Mouse (Mus musculus) liver, postnatal 0 days (tissue): Measurements from ENCODE around the gene Dppa4. TPM values are rescaled to one million over a fixed set of nuclear protein-coding genes. Genes with fewer than 3 reads are reported as not detected.
A peak's percentile ranks its signal among the peaks of the same experiment; 100 is the strongest.

Experiments
- ATAC-seq: fragments of 200-750 bp; cut with Nextera tagmentation; 2 replicates; pipeline ENCODE4 v1.8.0; 2017; ENCODE audit warnings: mild to moderate bottlenecking, moderate library complexity
- DNase-seq: peaks from one replicate; pipeline ENCODE4 v3.0.0-alpha.2; 2016
- H3K27ac ChIP-seq: fragments of 300-500 bp; sonication (generic); 2 replicates; pipeline ENCODE4 v1.5.1; 2014; ENCODE audit warnings: antibody characterized with exemption, moderate library complexity, mild to moderate bottlenecking, low read depth
- H3K27me3 ChIP-seq: fragments of 300-500 bp; sonication (generic); 2 replicates; pipeline ENCODE4 v1.6.1; 2014; ENCODE audit warnings: low read length, control low read depth, mixed read lengths; ENCODE audit not compliant: insufficient read depth
- H3K36me3 ChIP-seq: fragments of 300-500 bp; sonication (generic); replicated peaks from 2 replicates; pipeline ENCODE4 v1.6.1; 2014; ENCODE audit warnings: mild to moderate bottlenecking, control low read depth, low read length, moderate library complexity, mixed read lengths; ENCODE audit not compliant: insufficient read depth
- H3K4me1 ChIP-seq: fragments of 300-500 bp; sonication (generic); 2 replicates; pipeline ENCODE4 v1.6.1; 2014; ENCODE audit warnings: antibody characterized with exemption, mild to moderate bottlenecking, control low read depth; ENCODE audit not compliant: insufficient read depth
- H3K4me2 ChIP-seq: fragments of 300-500 bp; sonication (generic); 2 replicates; pipeline ENCODE4 v1.6.1; 2014; ENCODE audit warnings: low read depth, mild to moderate bottlenecking, low read length, moderate library complexity, mixed read lengths
- H3K4me3 ChIP-seq: fragments of 300-500 bp; sonication (generic); 2 replicates; pipeline ENCODE4 v1.5.1; 2014; ENCODE audit warnings: low read depth, low read length
- H3K9ac ChIP-seq: fragments of 300-500 bp; sonication (generic); replicated peaks from 2 replicates; pipeline ENCODE4 v1.6.1; 2014; ENCODE audit warnings: mild to moderate bottlenecking, moderate library complexity
- H3K9me3 ChIP-seq: fragments of 300-500 bp; sonication (generic); 2 replicates; pipeline ENCODE4 v1.6.1; 2016; ENCODE audit warnings: mild to moderate bottlenecking, control low read depth, low read length, mixed read lengths
- CTCF ChIP-seq: sonication (generic); IDR thresholded peaks from 2 replicates; pipeline ENCODE4 v1.5.1; 2016; ENCODE audit warnings: antibody characterized with exemption, low read depth
- EP300 ChIP-seq: IDR thresholded peaks from 2 replicates; pipeline ENCODE4 v1.6.1; 2016; ENCODE audit warnings: antibody characterized with exemption, low read depth, mild to moderate bottlenecking
- WGBS: fragments of 180-500 bp; shearing (Covaris S2); extraction: QIAGEN DNeasy Blood & Tissue Kit; methylation state at CpG from one replicate; pipeline ENCODE4 v1.1.7; 2014; ENCODE audit not compliant: insufficient replicate concordance; 5-methylcytosine and 5-hydroxymethylcytosine counted together
- polyA plus RNA-seq: library from polyadenylated mRNA; unstranded; fragments of >200 nt; fragmentation: Nextera tagmentation; extraction: Ambion mirVana; gene quantifications from 2 replicates; pipeline ENCODE4 v1.2.1, GENCODE M21; 2015

Gene Dppa4
- polyA plus RNA-seq, 1 experiment from 2014 or later, result not detected

GRCm38 (mm10) chr16:48315294-48315693, 31.8 kb downstream of the Dppa4 start:
- Histone ChIP-seq H3K36me3 (no peaks in the 10 kb centered on the region), H3K9ac (no peak overlapping the region), H3K4me3 (no peak overlapping the region), H3K9me3 (no peaks in the 10 kb centered on the region), H3K27me3 (no peaks in the 10 kb centered on the region), H3K27ac (no peak overlapping the region), H3K4me2 (no peak overlapping the region), H3K4me1 (no peaks in the 10 kb centered on the region)
- 82% methylated on average over 3 of the region's 3 CpGs for WGBS
- no peak for TF ChIP-seq EP300
- TF ChIP-seq CTCF, result no peak
- no peak for DNase-seq
- ATAC-seq, result no peak

GRCm38 (mm10) chr16:48320781-48321180, 37.2 kb downstream of the Dppa4 start:
- no peaks in the 10 kb centered on the region for H3K27me3 ChIP-seq
- no peaks in the 10 kb centered on the region for H3K36me3 ChIP-seq
- no peak overlapping the region for H3K4me2 ChIP-seq
- H3K27ac ChIP-seq, result no peak overlapping the region
- H3K9ac ChIP-seq, result no peak overlapping the region
- DNase-seq, result no peak
- no peak overlapping the region for H3K4me3 ChIP-seq
- 88% methylated on average over 6 of the region's 6 CpGs for WGBS
- TF ChIP-seq CTCF (peak; percentile 40), EP300 (no peak)
- no peaks in the 10 kb centered on the region for H3K4me1 ChIP-seq
- no peak for ATAC-seq
- H3K9me3 ChIP-seq, result no peaks in the 10 kb centered on the region

DNA sequence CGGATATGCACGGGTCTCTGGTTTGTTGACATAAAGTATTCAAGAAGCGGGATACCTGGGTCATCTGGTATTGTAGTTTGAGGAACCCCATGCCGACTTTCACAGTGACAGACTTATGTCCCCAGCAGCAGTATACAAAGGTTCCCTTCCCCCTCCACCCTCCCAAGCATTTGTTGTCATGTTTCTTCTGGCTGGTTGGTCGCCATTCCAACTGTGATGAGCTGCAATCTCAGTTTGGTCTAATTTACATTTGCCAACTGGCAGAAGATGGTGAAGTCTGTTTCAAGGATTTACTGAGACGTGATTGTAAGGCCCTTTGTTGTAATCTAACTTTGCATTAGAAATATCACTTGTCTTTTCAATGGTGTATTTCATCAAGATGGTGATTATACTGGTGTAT, 39.6 kb downstream of the Dppa4 start:
- no peak overlapping the region for H3K9ac ChIP-seq
- TF ChIP-seq EP300 (no peak), CTCF (no peak)
- no peaks in the 10 kb centered on the region for H3K27me3 ChIP-seq
- H3K27ac ChIP-seq, result no peak overlapping the region
- H3K9me3 ChIP-seq, result no peaks in the 10 kb centered on the region
- H3K36me3 ChIP-seq, result no peaks in the 10 kb centered on the region
- H3K4me2 ChIP-seq, result no peak overlapping the region
- WGBS, result 69% methylated on average over 6 of the region's 6 CpGs
- no peak for DNase-seq
- no peak for ATAC-seq
- H3K4me3 ChIP-seq, result no peak overlapping the region
- H3K4me1 ChIP-seq, result no peaks in the 10 kb centered on the region

DNA sequence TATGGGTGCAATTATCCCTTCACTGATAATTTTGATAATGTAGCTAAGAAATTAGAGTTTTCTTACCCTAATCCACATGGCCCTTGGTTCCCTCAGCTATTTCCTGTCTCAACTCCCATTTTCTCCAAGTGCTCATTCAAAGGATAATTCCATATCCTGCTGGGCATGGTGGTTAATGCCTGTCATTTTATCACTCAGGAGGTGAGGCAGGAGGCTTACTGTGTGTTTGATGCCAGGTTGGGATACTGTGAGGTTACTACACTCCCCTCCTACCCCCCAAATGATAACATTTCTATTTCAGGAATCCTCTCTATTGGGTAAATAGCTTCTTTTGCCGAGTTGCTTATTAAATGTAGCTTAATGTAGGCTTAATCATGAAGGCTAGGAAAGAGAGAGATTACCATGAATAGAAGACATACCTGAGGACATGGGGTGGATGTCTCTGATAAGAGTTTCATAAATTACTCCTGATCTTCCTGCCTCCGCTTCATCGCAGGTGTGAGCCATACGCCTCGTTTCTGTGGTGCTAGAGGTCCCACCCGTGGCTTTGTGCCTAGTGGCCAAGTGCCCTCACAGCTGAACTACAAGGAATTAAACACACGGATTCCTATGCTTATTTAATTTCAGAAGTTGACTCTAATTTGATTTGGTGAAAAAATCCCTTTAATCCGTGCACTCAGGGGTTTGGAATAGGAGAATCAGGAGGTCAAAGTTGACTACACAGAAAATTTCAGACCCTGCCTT, 40.2 kb downstream of the Dppa4 start:
- Histone ChIP-seq H3K27me3 (no peaks in the 10 kb centered on the region), H3K36me3 (no peaks in the 10 kb centered on the region), H3K9ac (no peak overlapping the region), H3K4me1 (no peaks in the 10 kb centered on the region), H3K4me2 (no peak overlapping the region), H3K27ac (no peak overlapping the region), H3K9me3 (no peaks in the 10 kb centered on the region), H3K4me3 (no peak overlapping the region)
- 74% methylated on average over 8 of the region's 8 CpGs for WGBS
- no peak for DNase-seq
- no peak for TF ChIP-seq CTCF
- no peak for TF ChIP-seq EP300
- ATAC-seq, result no peak

- H3K9me3 ChIP-seq, result no peaks in the 10 kb centered on the region
- 50% methylated on average over 5 of the region's 5 CpGs for WGBS
- H3K4me1 ChIP-seq, result no peaks in the 10 kb centered on the region
- TF ChIP-seq EP300, result no peak
- no peak for TF ChIP-seq CTCF
- no peaks in the 10 kb centered on the region for H3K27me3 ChIP-seq
- H3K4me3 ChIP-seq, result no peak overlapping the region
- H3K36me3 ChIP-seq, result no peaks in the 10 kb centered on the region
- no peak for DNase-seq
- H3K27ac ChIP-seq, result no peak overlapping the region
- no peak for ATAC-seq
- H3K4me2 ChIP-seq, result no peak overlapping the region
- H3K9ac ChIP-seq, result no peak overlapping the region
These were observed 43.4 kb downstream of the Dppa4 start for GRCm38 (mm10) chr16:48326903-48327302.

GRCm38 (mm10) chr16:48328420-48328819, 44.9 kb downstream of the Dppa4 start:
- Histone ChIP-seq H3K27me3 (no peaks in the 10 kb centered on the region), H3K9me3 (no peaks in the 10 kb centered on the region), H3K4me3 (no peak overlapping the region), H3K36me3 (no peaks in the 10 kb centered on the region), H3K27ac (no peak overlapping the region), H3K4me2 (no peak overlapping the region), H3K4me1 (no peaks in the 10 kb centered on the region), H3K9ac (no peak overlapping the region)
- no peak for TF ChIP-seq CTCF
- no peak for TF ChIP-seq EP300
- ATAC-seq (no peak), DNase-seq (no peak)
- WGBS, result 76% methylated on average over 2 of the region's 2 CpGs
